Mouse (Mus musculus) thymus, adult 18-20 months (tissue): Measurements from ENCODE around the gene Pear1.

Source experiments
- DNase-seq, 2 experiments: peaks; one replicate each; pipeline ENCODE4 v3.0.0; 2022; ENCODE audit warnings: mixed read lengths in 2 of 2

The Pear1 gene

DNA sequence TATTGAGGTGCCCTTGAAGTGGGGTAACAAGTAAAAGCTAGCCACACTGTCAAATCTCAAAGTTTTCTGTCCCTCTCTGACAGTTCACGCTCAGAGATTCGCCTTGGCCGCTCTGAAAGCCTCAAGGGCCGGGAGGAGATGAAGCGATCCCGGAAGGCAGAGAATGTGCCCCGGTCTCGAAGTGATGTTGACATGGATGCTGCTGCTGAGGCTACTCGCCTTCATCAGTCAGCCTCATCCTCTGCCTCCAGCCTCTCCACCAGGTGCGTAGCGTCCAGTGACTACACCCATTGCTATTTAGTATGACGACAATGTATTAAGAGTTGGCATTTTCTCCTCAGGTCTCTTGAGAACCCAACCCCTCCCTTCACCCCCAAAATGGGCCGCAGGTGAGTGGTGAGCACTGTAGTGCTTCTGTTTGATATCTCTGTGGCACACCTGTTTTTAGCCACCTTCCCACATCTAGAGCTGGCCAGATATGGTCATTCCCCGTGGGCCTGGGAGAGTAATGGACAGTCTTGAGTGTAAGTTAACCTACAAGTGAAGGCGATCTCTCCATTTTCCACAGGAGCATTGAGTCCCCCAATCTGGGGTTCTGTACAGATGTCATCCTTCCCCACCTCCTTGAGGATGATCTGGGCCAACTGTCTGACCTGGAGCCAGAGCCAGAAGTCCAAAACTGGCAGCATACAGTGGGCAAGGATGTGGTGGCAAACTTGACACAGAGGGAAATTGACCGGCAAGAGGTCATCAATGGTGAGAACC is 98.5 kb downstream of the Pear1 start:
- no peak for DNase-seq

DNA sequence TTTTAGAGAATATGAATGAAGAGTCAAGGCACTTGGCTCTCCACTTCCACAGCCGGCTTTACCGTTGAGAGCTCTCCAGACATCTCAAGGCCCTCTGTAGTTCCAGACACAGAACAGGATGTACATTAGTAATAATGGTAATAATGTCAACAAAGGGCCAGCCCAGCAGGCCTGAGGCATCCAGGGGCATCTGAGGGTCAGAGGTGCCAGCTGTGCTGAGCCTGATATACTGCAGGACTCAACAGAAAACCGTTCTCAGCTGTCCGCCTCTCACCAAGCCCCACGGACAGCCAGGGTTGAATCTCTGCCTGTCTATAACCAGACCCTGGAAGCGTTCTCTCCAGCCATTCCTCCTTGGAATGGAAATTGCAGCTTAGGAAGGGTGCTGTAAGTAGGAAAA is 99.5 kb downstream of the Pear1 start:
- no peak for DNase-seq

DNA sequence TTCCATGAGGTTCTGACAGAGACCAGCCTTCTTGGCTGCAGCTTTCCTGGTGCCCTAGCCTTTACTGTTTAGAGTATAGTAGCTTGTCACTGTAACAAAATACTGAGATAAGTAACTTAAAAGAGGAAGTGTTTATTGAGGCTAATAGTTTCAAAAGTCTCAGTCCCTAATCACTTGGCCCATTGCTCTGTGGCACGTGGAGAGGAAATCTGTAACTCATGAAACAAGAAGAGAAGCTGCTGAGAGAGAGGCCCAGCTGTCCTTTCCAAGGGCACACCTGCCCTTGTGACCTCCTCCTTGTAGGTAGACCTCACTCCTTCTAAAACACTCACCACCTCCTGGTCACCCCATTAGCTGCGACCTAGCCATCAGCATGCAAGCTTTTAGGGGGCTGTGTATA is 105.6 kb downstream of the Pear1 start:
- no peak for DNase-seq
